Mouse (Mus musculus): ENCODE measurements around the gene Il17ra. TPM values are rescaled to one million over a fixed set of nuclear protein-coding genes. Genes with fewer than 3 reads are reported as not detected.

Il17ra gene
- total RNA-seq, 2 experiments from 2014 or later = 6.0 to 7.3 TPM

DNA sequence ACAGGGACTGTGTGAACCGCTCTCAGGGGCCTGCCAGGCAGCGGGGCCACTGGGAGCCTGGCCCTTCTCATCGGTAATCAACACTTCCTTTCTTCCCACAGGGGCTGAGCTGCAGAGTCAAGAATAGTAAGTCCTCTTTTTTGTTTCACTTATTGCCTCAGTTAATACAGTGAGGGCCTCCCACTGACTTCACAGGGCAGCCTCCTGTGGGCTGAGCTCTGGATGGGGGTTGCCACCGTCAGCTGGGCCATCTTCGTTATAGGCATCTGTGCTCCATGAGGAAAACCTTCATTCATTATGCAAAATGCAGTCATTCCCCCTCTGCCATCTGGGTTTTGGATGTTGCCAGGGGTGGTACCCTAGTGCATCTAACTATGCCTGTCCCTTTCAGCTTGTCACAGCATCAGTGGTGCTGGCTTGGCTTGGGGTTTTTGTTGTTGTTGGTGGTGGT is 9.0 kb downstream of the Il17ra start:
- no peak for DNase-seq

DNA sequence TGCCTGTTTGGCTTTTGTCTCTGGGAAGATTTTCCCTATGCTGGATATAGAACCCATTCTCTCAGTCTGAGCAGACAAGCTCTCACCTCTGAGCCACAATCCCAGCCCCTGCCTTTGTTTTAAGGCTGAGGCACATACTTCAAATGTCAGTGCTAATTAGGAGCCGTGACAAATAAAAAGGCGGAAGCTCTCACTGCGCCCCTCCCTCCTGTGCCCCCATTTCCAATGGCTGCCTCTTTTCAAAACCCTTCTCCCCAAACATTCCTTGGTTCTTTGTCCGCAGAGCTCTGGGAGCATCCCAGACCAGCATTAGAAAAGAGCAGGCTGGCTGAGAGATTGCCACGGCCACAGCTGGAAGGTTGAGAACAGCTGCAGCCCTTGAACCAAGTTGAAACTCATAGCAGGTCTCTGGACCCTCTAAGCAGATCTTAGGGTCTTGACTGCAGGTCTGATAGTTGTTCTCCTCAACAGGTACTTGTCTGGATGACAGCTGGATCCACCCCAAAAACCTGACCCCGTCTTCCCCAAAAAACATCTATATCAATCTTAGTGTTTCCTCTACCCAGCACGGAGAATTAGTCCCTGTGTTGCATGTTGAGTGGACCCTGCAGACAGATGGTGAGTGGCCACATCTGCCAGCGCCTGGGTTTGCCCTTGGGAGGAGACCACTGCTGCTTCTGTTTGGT is 9.6 kb downstream of the Il17ra start:
- DNase-seq = no peak

DNA sequence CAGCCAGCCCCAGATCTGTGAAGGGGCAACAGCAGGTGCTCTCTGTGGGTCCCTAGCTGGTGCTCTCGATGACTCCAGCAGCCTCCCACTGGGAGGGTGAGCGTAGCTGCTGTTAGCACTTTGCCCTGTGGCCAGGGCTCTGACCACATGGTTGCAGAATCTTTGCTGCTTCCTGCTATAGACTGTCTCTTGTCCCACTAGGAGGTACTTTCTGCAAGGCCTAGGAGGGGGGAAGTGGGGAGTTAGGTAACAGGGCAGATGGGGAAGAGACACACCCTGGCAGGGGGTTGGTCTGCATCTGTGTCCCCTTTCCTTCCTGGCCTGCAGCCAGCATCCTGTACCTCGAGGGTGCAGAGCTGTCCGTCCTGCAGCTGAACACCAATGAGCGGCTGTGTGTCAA is 10.4 kb downstream of the Il17ra start:
- no peak for DNase-seq

GRCm38 (mm10) chr6:120475288-120475687 is 12.2 kb downstream of the Il17ra start:
- no peak for DNase-seq

GRCm38 (mm10) chr6:120479302-120479701 is 16.3 kb downstream of the Il17ra start:
- no peak for DNase-seq

GRCm38 (mm10) chr6:120480361-120480760 is 17.3 kb downstream of the Il17ra start:
- no peak for DNase-seq

- no peak for DNase-seq
These were observed 18.5 kb downstream of the Il17ra start for GRCm38 (mm10) chr6:120481538-120481937.

GRCm38 (mm10) chr6:120482021-120482420 is 19.0 kb downstream of the Il17ra start:
- no peak for DNase-seq

- no peak for DNase-seq
These were observed 19.7 kb downstream of the Il17ra start for GRCm38 (mm10) chr6:120482756-120483155.

DNA sequence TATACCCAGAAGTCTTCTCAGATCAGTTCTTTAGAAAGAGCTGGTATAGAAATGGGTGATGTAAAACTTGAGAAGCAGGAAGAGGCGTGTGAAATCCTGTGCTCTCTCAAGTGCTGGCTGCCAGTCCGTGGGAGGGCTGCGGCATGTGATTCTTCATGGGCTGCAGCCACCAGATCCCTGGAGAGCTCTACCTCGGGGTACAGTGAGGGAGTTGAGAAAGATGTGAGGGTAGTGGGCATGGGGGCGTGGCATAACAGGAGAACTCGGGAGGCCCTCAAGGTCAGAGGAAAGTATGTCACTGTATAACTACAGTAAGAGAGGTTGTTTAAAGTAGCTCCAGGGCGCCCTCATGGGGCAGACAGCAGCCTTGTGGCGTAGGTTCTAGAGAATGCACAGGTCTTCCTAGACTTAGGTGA is 20.2 kb downstream of the Il17ra start:
- DNase-seq = no peak

GRCm38 (mm10) chr6:120485038-120485437 is 22.0 kb downstream of the Il17ra start:
- no peak for DNase-seq

- DNase-seq = no peak
These were observed 23.0 kb downstream of the Il17ra start for GRCm38 (mm10) chr6:120486051-120486510.

DNA sequence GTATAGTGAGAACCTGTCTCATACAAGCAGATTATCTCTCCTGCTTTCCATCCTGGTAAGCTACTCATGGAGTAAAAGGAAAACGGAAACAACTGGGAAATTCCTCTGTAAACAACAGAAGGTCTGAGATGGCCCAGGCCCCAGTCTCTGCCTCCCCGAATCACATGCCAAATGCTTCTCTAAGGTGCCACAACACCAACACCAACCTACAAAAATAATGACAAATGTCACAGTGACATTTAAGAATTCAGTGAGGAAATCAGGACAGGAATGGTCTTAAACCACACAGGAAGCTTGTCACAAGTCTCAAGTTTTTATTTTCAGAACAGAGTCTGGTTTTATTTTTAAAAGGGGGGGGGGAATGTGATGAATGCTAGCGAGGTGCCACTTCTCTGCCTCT is 25.6 kb downstream of the Il17ra start:
- DNase-seq = no peak

DNA sequence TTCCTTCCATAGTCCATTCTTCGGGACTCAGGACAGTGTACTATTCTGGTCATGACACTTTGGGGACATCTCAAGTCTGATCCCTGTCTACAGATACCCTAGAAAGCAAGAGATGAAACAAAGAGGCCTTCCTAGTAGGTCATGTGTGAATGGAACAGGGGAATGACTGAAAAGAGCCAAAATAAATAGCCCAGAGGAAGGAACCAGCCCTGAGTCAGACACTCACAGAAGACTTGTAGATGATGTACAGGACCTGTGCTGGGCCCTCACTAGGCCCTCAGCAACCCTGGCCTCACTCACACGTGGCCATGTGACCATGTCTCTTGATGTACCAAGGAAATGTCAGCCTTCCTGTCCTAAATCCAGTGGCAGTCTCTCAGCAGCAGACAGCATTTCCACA is 26.4 kb downstream of the Il17ra start:
- no peak for DNase-seq

- DNase-seq = no peak
These were observed 28.0 kb downstream of the Il17ra start for GRCm38 (mm10) chr6:120491064-120491463.

GRCm38 (mm10) chr6:120491862-120492498 is 28.9 kb downstream of the Il17ra start:
- peak in 1 of 2 experiments; percentile 24 for DNase-seq

- peak; percentile 33 to 50 for DNase-seq
These were observed 29.7 kb downstream of the Il17ra start for GRCm38 (mm10) chr6:120492499-120493373.

- peak; percentile 91 to 92 for DNase-seq
These were observed 30.5 kb downstream of the Il17ra start, which contains the start of gene Tmem121b for GRCm38 (mm10) chr6:120493374-120494181. Tmem121b (minus strand) TSS chr6:120493807.

- DNase-seq = no peak
These were observed 33.5 kb downstream of the Il17ra start for GRCm38 (mm10) chr6:120496544-120496943.

DNA sequence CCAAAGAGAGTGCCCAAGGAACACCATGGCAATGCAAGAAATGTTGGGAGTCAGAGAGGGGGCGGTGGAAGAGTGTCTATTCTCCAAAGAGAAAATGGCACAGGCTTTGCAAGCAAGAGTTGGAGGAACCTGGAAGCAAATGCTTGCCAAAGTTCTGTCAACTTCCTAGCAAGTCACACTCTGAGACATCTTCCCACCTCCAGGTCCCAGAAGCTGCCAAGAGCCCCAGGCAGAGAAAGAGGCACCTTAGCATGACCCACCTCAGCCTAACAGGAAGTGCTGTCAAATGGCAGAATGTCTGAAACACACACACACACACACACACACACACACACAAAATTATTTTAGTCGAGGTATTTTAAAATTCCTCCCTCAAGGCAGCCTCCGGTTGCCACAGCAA is 41.0 kb downstream of the Il17ra start:
- no peak for DNase-seq

GRCm38 (mm10) chr6:120505531-120505930 is 42.5 kb downstream of the Il17ra start:
- no peak for DNase-seq

DNA sequence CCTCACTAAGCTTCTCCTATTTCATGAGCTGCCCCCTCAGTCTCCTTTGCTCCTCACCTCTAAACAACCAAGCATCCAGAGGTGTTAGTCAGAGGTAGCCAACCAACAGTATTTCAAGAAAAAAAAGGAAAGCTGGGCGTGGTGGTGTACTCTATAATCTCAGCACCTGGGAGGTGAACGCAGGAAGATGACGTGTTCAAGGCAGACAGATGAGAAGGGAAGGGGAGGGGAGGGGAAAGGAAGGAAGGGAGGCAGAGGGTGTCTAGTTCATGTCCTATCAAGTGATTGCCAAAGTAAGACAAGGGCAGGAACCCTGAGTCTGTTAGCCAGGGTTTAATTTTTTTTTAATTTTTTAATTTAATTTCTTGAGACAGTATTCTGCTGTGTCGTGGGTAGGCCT is 45.6 kb downstream of the Il17ra start:
- DNase-seq = no peak

Measured in layer of hippocampus, postnatal 36 days (tissue).